Mouse (Mus musculus) heart, adult 11 months (tissue): ENCODE measurements around the gene Gm10097.
A peak's percentile ranks its signal among the peaks of the same experiment; 100 is the strongest.

Experiments
- DNase-seq: peaks from one replicate; pipeline ENCODE4 v3.0.0; 2022

Gm10097 gene

GRCm38 (mm10) chr10:5068676-5069265 lies at the start of gene Gm10097:
TSS of gene Gm10097 (plus strand) at chr10:5069192.
- DNase-seq = peak; percentile 96

- DNase-seq = peak; percentile 18
Measured at GRCm38 (mm10) chr10:5025906-5026305, 43.1 kb upstream of the Gm10097 start.

GRCm38 (mm10) chr10:5027208-5027607 lies 41.8 kb upstream of the Gm10097 start:
- DNase-seq = peak; percentile 27

GRCm38 (mm10) chr10:5028301-5028700 lies 40.7 kb upstream of the Gm10097 start:
- DNase-seq = peak; percentile 68

DNA sequence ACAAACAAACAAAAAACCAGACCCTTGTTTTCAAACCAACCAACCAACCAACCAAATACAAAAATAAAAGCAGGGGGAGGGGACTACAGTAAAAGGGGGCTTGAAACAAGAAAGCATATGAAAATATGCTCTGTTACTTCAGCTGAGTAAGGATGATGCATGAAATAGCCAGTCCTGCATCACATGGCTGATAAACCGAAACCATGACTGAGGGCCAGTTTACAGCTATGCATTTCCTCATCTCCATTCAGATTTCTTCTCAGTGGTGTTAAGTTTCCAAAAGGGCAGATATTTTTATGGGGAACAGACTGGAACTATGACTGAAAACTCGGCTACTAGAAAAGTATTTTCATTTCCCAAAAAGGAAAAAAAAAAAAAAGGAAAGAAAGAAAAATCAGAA lies 39.8 kb upstream of the Gm10097 start:
- peak; percentile 4 for DNase-seq

DNA sequence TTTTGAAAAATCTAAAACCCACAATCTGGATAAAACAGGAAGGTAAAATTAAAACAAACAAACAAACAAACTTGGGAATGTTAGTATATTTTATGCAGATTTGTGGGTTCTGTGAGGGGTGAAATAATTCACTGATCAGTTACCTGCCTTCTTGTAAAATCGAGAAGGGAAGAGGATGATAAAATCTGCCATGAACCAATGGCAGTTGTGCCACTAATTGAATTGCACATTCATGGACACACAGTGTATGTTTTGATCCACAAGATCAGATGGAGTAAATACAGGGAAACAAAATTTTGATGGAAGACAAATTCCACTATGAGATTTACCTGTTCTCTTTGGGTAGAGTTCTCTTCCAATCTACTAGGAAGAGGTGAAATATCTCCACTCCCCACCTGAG lies 39.1 kb upstream of the Gm10097 start:
- DNase-seq = peak; percentile 61

GRCm38 (mm10) chr10:5032192-5033048 lies 36.6 kb upstream of the Gm10097 start:
- DNase-seq = peak; percentile 42

DNA sequence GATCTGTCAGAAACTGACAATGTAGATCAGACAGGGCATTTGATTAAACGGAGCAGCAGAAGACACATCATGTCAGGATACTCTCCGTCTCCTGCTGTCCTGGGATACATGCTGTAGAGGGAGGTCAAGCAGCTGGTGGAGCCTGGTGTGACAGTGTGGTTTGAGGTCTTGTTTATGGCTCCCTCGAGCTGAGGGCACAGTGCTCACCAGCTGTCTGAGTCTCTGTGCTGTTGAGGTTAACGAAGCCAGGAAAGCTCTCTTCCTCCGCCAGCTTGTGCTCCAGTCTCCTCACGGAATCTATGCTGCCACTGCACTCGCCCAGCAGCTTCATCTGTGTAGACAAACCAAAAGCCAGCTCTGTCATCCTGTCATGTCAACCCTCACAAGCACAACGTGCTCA lies 27.7 kb upstream of the Gm10097 start:
- DNase-seq = peak; percentile 71

GRCm38 (mm10) chr10:5044481-5044880 lies 24.5 kb upstream of the Gm10097 start:
- DNase-seq = peak; percentile 55

GRCm38 (mm10) chr10:5045213-5045612 lies 23.8 kb upstream of the Gm10097 start:
- DNase-seq = peak; percentile 74

- DNase-seq = peak; percentile 23
Measured at GRCm38 (mm10) chr10:5045671-5046070, 23.3 kb upstream of the Gm10097 start.

- DNase-seq = no peak
Measured at GRCm38 (mm10) chr10:5056243-5056735, 12.7 kb upstream of the Gm10097 start.

- DNase-seq = peak; percentile 74
Measured at GRCm38 (mm10) chr10:5056940-5057339, 12.1 kb upstream of the Gm10097 start.

GRCm38 (mm10) chr10:5057661-5058060 lies 11.3 kb upstream of the Gm10097 start:
- peak; percentile 83 for DNase-seq

DNA sequence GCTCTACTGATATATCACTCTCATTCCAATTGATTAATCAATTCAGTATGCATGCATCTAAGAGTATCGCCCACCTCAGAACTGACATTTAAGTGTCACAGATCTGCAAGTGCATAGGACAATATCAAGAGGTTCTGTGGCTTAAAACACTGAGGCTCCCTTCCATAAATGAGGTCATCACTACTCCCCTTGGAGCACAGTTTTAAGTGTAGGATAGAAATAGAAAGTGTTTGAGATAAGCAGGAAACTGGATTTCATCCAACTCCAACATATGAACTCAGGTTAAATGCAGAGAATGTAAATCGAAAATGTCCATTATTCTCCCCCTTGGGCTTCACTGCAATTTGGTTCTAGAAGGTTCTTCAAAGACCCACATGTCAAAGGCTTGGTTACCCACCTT lies 10.1 kb upstream of the Gm10097 start:
- no peak for DNase-seq

DNA sequence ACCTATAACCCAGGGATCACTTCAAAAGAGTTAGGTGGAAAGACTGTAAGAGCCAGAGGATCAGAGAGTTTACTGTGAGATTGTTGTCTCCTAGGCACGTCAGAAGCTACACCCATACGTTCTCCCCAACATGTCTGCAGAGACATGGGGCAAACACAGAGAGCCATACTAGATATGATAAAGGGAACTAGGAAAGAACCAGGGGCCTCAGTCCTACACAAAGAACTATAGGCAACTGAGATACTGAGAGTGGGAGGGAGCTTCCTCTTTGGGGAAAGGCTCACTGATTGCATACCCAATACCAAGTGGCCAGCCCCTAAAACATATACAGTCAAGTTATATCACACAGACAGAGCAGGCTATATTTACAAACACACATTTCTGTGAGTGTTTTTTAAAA lies 9.0 kb upstream of the Gm10097 start:
- peak; percentile 12 for DNase-seq

- peak; percentile 16 for DNase-seq
Measured at GRCm38 (mm10) chr10:5067113-5067512, 1.9 kb upstream of the Gm10097 start.

- DNase-seq = peak; percentile 53
Measured at GRCm38 (mm10) chr10:5070168-5070940, 1.4 kb downstream of the Gm10097 start.

DNA sequence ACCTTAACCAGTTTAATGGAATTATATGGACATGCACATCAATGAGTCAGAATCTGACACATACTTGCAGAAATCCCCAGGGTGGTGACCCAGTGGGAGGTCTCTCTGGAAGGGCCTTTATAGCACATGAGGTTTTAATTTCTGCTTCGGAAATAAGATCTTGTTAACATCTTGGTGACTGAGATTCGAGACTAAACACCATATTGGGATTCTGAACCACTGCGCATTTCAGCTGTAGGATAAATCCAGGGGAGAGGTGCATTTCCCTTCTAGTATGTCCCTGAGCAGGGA lies 1.9 kb downstream of the Gm10097 start:
- DNase-seq = no peak

- peak; percentile 72 for DNase-seq
Measured at GRCm38 (mm10) chr10:5072054-5072453, 3.1 kb downstream of the Gm10097 start.

- DNase-seq = peak; percentile 59
Measured at GRCm38 (mm10) chr10:5075724-5076123, 6.7 kb downstream of the Gm10097 start.

GRCm38 (mm10) chr10:5079945-5080468 lies 11.0 kb downstream of the Gm10097 start:
- DNase-seq = peak; percentile 97

DNA sequence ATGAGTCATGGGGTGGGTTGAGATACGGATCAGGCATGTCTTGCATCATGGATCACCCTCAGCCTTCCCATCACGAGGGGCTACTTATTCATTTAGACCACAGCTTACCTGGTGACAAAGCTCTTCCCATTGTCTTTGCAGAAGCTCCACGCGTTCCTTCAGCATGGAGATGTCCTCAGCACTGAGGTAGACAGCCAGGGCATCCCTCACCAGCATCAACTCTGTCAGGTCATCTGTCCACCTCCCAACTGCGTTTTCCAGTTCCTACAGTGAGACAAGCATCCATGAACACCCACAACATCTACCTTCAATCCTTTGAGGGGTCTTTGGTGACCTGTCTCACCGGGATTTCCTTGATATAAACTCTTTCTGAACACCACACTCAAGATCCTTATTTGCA lies 14.7 kb downstream of the Gm10097 start:
- peak; percentile 55 for DNase-seq
